Mouse (Mus musculus) urinary bladder, postnatal 25 days (tissue): ENCODE measurements at regions not wholly inside any gene's neighbourhood (a gene's known extent, or its start where the extent isn't known, plus 50 kb on each side); places are given as distances from the start of the nearest gene placed in this dataset.
"Not testable (repeated sequence)": the region's sequence is repeated elsewhere in the genome, so short reads cannot be mapped to it uniquely, and the experiment has no call there.

ENCODE experiments used
- DNase-seq: peaks from one replicate; pipeline ENCODE4 v3.0.0; 2022; ENCODE audit warnings: low spot score

DNA sequence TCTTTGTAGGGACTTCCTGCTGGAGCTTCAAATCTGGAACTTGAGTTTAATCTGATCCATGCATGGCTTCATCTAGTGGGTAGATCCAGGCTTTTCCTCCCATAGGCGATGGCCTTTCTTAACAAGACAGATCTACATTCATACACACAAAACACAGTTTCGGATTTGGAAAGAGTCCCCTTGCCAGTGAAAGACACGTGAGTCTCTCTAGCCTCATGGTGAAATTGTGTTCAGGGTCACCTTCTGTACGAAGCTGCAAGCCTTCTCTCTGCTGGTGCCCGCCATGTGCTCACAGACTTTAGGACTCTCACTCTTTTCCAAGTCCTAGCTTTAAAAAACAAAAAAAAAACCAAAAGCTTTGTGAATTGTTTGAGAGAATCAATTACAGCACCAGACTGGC lies 51.4 kb upstream of the Dlx2 start:
- no peak for DNase-seq

DNA sequence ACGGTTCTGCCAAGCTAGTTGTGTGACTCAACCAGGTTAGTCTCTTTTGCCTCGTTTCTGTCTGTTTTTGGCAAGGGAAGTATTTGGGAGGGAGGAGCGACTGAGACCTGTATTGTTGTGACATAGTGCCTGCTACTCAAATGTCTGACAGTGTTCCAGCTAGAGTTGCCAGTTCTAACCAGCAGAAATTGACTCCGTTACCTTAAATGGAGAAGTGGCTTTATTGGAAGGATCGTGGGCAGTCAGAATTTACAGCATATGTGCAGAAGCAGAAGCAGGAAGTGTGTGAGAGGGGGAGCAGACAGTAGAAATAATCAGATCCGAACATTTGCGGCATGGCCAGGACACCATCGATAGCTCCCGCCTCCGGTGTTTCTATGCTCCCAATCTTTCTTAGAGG lies 51.8 kb upstream of the Dlx2 start:
- no peak for DNase-seq

DNA sequence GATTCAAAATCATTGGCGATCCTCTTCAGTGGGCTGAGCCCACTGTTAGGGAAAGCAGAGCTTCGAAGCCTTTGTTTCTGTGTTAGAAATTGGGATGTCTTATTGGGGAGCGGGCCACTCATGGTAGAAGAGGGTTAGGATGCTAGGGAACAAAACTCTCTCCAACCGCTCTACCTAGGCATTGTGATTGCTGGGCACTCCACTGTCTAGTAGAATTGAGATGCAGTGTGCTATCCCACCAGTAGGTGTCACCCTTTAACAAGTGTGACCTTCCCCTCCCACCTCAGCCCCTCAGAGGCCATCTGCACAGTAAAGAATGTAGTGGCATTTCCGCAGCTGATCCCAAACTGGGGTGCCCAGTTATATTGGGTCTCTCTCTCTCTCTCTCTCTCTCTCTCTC lies 52.2 kb upstream of the Dlx2 start:
- peak; percentile 74 for DNase-seq

DNA sequence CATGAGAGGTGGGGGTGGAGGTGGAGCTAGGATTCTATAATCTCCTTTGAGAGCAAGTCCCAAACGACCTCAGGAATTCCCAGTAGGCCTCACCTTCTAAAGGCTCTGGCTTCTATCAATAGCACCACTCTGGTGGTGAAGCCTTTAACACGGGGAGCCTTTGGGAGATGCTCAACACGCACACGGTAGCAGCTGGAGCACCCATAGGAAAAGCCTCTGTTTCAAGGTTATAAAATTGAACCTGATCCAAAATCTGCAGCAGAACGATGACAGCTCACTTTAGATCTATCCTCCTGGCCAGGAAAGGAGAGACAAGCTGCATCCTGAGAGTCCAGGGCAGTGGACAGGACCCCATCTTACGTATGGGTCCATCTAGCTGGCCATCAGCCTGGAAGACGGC lies 53.7 kb upstream of the Dlx2 start:
- no peak for DNase-seq

DNA sequence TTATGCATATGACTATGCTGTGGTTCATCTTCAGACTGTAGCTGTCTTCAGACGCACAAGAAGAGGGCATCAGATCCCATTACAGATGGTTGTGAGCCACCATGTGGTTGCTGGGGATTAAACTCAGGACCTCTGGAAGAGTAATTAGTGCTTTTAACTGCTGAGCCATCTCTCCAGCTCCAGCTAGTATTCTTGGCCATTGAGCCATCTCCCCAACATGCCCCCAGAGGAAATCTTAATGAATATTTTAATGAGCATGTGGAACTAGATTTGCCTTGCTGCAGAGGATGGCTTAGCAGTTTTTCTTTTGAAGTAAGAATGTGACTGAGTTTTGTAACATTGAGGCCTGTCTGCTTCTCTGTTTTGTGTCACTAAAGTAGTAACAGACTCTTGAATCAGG lies 54.4 kb upstream of the Dlx2 start:
- no peak for DNase-seq

DNA sequence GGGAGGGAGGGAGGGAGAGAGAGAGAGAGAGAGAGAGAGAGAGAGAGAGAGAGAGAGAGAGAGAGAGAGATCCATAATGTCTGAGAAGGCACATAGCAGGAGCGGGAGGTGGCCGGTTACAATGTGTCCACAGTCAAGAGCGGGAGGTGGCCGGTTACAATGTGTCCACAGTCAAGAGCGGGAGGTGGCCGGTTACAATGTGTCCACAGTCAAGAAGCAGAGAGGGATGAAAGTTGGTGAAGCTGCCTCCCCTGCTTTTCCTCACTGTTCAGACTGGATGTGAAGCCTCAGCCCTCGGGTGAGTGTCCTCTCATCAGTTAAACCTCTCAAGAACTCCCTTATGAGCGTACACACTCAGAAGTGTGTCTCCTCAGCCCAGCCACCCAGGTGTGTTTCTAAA lies 57.2 kb upstream of the Dlx2 start:
- not testable (repeated sequence) for DNase-seq

DNA sequence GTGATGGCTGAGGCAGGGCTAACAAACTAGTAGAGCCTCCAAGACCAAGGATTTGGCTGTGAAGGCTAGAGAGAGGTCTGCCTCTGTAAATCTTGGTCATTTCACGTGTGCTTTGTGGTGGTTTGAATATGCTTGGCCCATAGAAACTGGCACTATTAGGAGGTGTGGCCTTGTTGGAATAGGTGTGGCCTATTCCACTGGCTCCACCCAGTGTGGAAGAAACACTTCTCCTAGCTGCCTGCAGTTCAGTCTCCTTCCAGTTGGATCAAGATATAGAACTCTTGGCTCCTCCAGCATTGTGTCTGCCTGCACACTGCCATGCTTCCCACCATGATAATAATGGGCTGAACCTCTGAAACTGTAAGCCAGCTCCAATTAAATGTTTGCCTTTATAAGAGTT lies 59.1 kb upstream of the Dlx2 start:
- DNase-seq, result no peak

DNA sequence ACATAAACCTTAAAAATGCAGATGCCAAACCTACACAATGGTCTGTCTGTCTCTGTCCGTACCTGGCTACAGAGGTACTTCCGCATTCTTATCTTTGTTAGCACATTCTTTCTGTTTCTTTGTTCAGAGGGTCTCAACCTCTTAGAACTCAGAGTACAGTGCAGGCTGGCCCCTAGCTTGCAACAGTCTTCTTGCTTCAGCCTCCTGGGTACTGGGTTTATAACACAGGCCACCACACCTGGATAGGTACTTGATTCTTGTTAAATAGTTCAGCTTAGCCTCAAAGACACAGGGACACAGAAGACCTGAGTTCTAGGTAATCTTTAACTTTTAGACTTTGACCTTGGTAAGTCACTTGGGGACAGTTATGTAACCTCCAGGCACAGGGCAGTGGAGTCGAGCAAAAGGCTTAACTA lies 60.5 kb upstream of the Dlx2 start:
- DNase-seq, result no peak

DNA sequence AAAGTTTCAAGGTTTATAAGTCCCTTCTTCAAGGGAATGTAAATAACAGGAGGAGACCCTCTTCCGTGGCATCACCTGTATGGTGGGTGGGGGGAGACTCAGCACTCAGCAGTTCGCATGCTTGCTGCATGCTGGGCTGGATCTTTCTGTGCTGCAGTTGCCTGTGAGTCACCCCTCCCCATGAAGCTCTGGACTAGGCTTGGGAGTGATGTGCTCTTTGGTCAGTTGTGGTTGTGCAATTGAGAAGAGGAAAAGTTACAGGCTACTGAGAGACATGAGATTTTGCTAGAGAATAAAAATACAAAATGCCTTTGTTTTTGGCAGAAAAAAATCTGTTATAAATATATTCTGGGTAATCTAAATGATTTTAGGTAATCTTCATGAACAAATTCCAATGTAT lies 66.7 kb upstream of the Dlx2 start:
- no peak for DNase-seq

DNA sequence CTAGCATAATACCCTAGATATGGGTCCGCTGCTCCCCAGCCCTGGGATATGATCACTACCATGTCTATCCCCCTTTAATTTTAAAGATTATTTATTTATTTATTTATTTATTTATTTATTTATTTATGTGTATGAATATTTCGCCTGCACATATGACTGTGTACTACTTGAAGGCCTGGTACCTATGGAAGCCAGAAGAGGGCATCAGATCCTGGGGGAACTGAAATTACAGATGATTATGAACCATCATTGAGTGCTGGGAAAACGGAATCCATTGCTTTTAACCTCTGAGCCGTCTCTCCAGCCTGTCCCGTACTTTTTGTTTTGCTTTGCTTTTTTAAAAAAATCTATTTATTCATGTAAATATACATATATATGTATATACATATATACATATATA lies 70.0 kb upstream of the Dlx2 start:
- DNase-seq, result no peak

DNA sequence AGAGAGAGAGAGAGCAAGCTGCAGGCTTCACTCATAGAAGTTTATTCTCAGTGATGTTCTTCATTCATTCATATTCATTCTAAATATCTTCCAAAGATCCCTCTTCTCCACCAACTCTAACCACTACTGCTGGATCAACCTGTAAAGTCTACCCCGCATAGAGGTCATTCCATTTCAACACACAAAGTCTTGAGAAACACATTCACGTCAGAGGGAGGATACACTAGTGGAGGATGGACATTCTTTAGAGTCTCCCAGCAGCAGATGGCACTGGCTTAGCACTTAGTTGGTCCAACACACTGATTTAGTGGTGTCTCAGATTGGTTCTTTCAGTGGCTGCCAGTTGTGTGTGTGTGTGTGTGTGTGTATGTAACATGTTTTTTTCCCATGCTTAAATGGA lies 74.9 kb upstream of the Dlx2 start:
- DNase-seq, result no peak

DNA sequence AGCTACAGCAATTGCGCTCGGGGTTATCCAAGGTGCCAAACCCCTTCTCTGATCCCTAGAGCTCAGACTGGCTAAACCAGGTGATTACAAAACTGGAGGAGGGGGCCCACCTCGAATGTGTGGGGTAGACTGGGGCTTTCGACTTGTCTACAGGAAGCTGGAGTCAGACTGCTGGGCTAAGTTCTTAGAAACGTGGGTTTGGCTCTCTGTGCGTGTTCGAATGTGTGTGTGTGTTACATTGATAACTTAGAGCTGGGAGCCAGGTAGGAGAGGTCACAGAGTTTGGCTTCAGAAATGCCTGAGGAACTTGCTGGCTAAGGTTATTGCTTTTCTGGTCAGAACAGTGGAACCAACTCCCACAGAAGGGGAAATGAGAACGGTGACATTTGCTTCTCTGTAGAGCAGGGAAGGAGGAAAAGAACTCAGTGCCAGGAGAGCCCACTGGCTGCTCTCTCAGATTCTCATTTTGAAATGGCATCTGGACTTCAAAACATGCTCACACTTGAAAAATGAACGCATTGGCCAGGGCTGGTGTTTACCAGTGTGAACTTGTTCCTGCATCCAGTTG lies 76.1 kb upstream of the Dlx2 start:
- DNase-seq, result no peak

DNA sequence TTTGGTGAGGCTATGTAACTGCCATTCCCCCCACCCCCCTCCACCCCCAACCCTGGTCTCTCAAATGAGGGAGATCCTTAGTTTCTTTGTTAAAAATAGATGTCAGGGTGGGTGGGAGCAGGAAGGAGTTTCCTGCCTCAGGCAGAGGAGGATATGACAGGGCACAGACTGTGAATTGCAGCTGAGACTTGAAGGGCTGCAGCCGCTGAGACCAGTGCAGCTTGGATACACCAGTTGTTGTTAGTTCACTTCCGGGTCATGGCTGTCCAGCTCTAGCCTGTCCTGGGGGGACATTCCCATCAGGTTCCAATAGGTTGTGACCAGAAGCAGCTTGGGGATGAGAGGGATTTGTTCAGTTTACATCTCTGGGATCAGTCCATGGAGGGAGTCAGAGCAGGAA lies 76.6 kb upstream of the Dlx2 start:
- DNase-seq, result no peak

DNA sequence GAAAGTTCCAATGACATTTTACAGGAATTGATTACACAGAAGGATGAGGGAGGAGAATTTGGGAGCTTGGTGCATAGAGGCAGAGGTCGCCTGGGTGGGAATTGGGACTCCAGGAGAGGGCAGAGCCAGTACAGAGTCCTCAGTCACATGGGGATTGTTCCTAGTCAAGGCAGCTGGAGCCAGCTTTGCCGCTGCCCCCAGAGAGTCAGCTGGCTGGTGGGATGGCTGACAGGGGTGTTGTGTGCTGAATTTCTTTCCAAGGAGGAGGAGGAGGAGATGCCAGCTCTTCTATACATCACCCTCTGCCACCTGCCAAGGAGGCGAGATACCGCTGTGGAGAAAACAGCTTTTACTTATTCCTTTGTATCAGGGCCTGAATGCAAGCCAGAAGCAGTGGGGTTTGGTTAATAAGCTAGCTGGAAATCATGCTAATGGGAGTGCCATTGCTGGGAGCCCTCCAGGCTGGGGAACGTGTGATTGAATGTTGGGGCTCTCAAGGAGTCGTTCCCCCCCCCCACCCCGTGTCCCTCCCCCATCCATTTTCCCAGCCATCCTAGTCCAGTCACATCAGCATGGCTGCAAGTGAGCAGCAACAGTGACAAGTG lies 78.8 kb upstream of the Dlx2 start:
- DNase-seq, result no peak

DNA sequence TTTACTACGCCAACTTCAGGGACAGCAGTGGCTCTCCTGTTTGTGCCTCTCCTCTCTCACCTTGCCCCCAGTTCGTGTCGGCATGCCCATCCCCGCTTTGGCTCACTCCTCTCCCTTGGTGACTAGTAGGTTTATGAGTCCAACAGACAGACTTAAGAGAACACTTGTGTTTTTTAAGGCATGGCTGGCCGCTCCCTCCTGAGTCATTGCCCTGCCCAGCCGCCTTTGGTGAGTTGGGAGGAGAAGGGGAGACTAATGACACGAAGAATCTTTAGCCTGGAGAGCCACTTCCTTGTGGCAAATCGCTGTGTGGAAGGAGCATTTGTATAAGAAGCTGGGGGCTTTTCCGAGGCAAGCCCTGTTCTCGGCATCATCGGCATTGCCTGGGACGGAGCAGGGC lies 79.8 kb upstream of the Dlx2 start:
- DNase-seq, result no peak

DNA sequence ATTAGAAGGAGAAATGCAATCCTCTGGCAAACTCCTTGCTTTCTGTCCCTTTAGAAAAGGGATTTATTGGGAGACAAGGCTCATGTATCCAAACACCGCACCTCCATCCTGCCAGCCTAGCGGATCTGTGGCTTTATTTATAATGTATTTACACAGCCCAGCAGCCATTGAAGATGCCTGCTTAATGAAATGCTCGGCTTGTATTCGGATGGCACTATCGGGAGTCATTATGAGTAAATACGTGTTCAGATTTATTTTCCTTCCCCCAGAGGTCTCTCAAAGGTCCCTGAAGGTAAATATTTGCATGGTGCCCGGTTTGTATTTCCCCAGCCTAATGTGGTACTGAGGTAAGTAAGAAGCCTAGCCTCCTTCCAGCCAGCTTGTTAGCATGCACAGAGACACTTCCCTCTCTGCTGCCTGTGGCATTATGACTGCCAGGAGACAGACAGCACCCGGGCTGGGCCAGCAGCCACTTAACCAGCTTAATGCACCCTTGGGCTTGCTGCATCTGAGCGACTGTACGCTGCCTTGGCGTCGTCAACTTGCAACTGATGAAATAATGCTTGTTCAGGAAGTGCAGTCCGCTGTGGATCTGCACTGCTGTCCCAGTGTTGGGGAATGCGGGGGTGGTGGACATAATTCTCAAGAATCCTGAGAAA lies 80.7 kb upstream of the Dlx2 start:
- no peak for DNase-seq

DNA sequence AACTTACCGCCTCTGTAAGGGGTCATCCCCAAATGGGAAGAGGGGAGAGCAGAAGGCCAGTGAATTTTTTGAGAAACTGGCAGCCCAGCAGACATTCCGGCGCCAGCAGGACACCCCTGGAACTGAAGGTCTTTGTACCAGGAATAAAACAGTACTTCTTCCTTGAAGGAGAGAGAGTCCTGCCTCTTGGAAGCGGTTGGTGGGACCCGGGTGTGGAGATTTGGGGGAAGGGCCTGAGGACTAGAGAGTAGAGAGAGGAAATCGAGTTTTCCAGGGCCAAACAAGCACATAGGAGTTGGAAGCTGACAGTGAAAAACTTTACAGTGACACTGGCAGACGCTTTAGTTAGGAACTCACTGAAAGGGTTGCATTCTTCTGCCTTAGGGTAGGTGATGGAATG lies 82.3 kb upstream of the Dlx2 start:
- DNase-seq, result no peak

DNA sequence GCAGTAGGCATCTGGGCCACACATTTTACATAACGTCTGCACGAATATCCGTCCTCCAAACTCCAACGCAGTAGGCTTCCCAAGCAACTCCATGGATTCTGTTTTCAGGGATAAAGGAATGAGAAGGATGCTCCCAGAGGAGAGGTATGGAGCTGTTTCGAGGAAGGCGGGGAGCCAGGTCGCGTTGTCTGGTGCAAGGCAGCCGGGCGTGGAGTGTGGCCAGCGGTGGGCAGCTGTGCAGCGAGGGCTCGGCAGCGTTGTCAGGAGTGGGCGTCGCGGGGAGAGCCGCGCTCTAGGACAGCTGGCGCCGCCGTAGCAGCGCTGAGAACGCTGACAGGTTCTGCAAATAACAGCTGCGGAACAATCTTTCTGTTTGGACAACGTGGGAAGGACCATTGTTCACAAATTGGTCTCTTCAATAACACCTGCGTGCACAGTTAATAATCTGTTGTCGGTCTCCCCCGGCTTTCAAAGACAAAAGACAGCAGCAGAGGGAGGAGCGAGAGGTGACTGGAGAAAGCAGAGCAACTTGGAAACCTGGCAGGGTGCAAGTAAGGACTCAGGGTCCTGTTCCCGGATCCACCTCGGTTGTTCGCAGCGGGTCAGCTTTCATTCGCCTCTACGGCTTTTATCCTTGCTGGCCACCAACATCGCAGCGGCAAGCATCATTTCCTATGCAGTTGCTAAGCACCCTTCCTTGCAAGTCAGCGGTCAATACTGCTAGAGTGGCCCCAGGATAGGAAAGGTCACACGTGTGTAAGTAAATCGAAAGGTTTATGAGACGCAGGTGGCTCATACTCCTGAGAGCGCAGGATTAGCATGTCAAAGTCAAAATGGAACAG lies 83.0 kb upstream of the Dlx2 start:
- DNase-seq, result no peak

DNA sequence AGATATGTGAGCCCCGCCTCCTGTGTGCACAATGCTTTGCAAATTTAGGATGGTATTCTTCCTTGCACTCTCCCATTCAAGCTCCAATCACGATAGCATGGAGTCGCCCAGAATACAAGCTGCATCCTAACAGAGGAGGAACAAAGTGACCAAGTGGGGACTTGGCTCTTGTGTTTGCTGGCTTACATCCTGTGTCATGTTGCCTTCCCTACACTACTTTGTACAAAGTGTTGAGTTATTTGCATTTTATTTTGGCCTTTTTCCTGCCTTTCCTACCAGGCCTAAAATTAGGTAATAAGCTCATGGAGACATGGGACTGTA lies 83.5 kb upstream of the Dlx2 start:
- no peak for DNase-seq

DNA sequence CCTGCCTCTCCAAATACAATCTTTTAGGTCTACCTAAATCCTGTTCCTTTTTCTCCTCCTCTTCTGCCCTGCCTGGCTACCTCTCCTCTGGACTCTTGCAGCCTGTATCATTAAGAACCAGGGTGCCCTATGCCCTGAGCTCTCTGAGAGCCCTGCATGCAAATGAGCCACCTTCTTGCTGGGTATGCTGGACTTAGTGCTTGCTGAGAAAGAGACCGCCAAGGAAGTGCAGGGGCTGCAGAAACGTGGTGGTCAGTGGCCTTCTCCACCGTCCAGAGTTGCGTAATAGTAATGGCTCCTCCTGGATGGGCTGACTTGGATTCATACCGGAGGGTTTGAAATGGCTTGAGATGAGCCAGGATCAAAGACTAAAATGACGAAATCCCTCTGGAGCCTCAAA lies 86.9 kb upstream of the Dlx2 start:
- DNase-seq, result no peak

DNA sequence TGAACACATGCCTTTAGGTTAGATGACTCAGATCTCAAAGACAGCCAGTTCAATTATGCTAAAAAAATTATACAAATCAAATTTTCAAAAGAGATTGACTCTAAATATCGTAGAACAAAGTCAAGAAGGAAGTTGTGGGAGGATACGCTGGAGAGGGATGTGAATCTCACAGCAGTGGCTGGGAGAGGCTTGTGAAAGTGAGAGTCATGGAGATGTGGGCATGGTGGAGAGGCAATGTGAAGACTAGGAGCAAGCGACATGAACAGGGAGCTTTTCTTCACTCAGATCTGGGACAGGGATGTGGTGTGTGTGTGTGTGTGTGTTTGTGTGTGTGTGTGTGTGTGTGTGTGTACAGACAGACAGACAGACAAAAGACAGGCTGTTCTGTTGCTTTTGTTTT lies 87.9 kb upstream of the Dlx2 start:
- no peak for DNase-seq

DNA sequence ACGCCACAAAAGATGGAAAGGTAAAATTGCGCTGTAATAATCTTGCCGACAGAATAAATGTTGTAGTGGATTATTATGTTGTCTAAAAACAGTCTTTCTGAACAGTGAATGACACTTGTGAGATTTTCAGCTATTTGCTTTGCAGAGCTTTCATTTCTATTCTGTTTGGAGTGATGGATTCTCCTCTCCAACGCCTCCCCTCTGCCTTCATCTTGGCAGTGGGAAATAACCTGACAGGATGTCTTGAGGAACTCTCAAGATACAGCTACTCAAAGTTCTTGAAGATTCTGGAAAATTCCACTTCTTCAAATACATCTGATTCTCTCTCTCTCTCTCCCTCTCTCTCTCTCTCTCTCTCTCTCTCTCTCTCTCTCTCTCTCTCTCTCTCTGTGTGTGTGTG lies 89.6 kb upstream of the Dlx2 start:
- no peak for DNase-seq

DNA sequence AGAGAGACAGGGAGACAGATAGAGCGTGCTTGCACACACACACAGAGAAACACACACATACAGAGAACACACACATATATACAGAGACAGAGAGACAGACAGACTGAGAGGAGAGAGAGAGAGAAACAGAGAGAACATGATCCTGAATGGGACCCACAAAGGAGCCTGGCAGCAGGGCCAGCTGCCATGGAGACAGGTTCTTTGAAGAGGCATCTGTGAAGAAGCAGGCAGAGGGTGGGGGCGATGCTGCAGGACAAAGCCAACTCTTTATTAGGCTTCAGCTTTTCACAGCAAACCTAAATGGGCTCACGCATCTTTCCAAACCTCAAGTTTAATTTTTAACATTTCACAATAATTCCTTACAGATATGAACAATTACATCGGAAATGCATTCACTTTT lies 90.0 kb upstream of the Dlx2 start:
- no peak for DNase-seq
